Mouse (Mus musculus): ENCODE data around the gene Pjvk. TPM values are rescaled to one million over a fixed set of nuclear protein-coding genes. Genes with fewer than 3 reads are reported as not detected.
A peak's percentile ranks its signal among the peaks of the same experiment; 100 is the strongest.
"Not testable (repeated sequence)": the region's sequence is repeated elsewhere in the genome, so short reads cannot be mapped to it uniquely, and the experiment has no call there.

Pjvk gene
- total and polyA plus RNA-seq, 2 experiments from 2014 or later = 0.11 TPM; not detected in 1

DNA sequence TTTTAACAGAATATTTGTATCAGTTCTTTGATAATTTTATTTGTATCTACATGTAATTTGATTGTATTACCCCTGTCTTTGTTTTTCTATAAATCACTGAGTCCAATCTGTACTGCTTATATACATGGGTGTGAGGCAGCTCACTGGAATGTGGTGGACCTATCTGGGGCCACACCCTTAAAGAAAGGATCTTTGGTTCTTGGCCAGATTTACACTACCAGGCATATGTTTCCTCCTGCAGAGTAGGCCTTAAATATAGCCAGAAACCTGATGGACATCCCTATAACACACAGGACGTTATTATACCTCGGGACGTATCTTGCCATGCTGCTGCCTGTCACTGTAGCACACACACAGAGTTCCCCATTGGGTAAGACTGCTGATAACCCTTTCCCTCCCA lies 36.3 kb upstream of the Pjvk start:
- no peaks in the 10 kb centered on the region for H3K4me1 ChIP-seq (ENCODE audit: control insufficient read depth, insufficient read depth)
- H3K4me3 ChIP-seq (ENCODE audit: low read depth, low read length) = no peak overlapping the region
- no peaks in the 10 kb centered on the region for H3K9me3 ChIP-seq (replicated peaks; ENCODE audit: control insufficient read depth, low read length)
- WGBS = 74% methylated on average over 3 of the region's 3 CpGs
- H3K9ac ChIP-seq (replicated peaks; ENCODE audit: low read depth, low read length) = no peak overlapping the region
- H3K27ac ChIP-seq (ENCODE audit: low read depth) = no peak overlapping the region
- no peak overlapping the region for H3K4me2 ChIP-seq (ENCODE audit: low read depth, low read length)
- DNase-seq (ENCODE audit: low spot score) (no peak), ATAC-seq (ENCODE audit: insufficient read depth, low read depth) (no peak)
- no peaks in the 10 kb centered on the region for H3K36me3 ChIP-seq (replicated peaks; ENCODE audit: control insufficient read depth, insufficient read depth, low read length)
- no peaks in the 10 kb centered on the region for H3K27me3 ChIP-seq (ENCODE audit: control insufficient read depth, insufficient read depth, low read length)
- TF ChIP-seq CTCF (IDR thresholded peaks at IDR 0.05; ENCODE audit: low read depth) (no peak), EP300 (IDR thresholded peaks at IDR 0.05; ENCODE audit: low read depth) (no peak)

DNA sequence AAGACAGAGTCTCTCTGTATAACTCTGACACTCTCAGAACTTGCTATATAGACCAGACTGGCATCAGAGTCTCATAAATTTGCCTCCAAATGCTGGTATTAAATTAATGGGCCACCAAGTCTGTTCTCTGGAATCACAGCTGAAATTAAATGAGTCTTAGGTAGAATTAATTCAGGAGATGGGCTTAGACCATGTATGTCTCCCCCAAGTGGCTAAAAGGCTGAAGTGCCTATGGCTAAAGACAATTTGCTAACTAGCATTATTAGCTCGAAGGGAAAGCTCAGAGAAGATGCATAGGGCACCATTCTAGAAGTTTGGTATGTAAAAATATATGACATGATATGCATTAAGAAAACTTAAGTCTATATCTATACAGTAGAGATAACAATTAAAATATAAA lies 30.2 kb upstream of the Pjvk start:
- no peaks in the 10 kb centered on the region for H3K27me3 ChIP-seq (ENCODE audit: control insufficient read depth, insufficient read depth, low read length)
- TF ChIP-seq EP300 (IDR thresholded peaks at IDR 0.05; ENCODE audit: low read depth) (no peak), CTCF (IDR thresholded peaks at IDR 0.05; ENCODE audit: low read depth) (peak; percentile 79)
- 30% methylated on average over 1 of the region's 1 CpGs for WGBS
- H3K4me3 ChIP-seq (ENCODE audit: low read depth, low read length) = no peak overlapping the region
- no peaks in the 10 kb centered on the region for H3K9me3 ChIP-seq (replicated peaks; ENCODE audit: control insufficient read depth, low read length)
- H3K4me2 ChIP-seq (ENCODE audit: low read depth, low read length) = no peak overlapping the region
- H3K9ac ChIP-seq (replicated peaks; ENCODE audit: low read depth, low read length) = no peak overlapping the region
- no peaks in the 10 kb centered on the region for H3K36me3 ChIP-seq (replicated peaks; ENCODE audit: control insufficient read depth, insufficient read depth, low read length)
- no peaks in the 10 kb centered on the region for H3K4me1 ChIP-seq (ENCODE audit: control insufficient read depth, insufficient read depth)
- DNase-seq (ENCODE audit: low spot score) (peak; percentile 62), ATAC-seq (ENCODE audit: insufficient read depth, low read depth) (no peak)
- no peak overlapping the region for H3K27ac ChIP-seq (ENCODE audit: low read depth)

DNA sequence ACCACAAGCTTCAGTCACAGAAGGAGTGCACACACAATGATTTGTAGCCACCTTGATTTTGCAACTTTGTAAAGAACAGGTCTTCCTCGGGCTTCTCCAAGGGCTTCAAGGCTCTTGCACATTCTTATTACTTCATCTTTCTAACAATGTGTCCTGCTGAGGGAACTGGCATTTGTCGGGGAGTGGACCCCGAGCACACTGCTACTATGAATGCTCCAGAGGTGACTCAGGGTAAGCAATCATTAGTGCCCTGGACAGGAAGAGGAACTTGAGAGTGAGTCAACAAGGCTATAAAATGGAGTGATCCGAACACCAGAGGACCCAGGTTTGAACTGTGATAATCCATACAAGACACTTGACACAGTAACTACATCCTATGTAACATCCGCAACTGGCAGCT lies 28.1 kb upstream of the Pjvk start:
- no peak overlapping the region for H3K27ac ChIP-seq (ENCODE audit: low read depth)
- H3K4me1 ChIP-seq (ENCODE audit: control insufficient read depth, insufficient read depth) = no peaks in the 10 kb centered on the region
- no peak overlapping the region for H3K4me3 ChIP-seq (ENCODE audit: low read depth, low read length)
- no peaks in the 10 kb centered on the region for H3K27me3 ChIP-seq (ENCODE audit: control insufficient read depth, insufficient read depth, low read length)
- H3K4me2 ChIP-seq (ENCODE audit: low read depth, low read length) = no peak overlapping the region
- no peaks in the 10 kb centered on the region for H3K9me3 ChIP-seq (replicated peaks; ENCODE audit: control insufficient read depth, low read length)
- H3K9ac ChIP-seq (replicated peaks; ENCODE audit: low read depth, low read length) = no peak overlapping the region
- TF ChIP-seq CTCF (IDR thresholded peaks at IDR 0.05; ENCODE audit: low read depth) = no peak
- TF ChIP-seq EP300 (IDR thresholded peaks at IDR 0.05; ENCODE audit: low read depth) = no peak
- peaks cover 10% of the 10 kb centered on the region; the same call in 1 of the 2 replicates for H3K36me3 ChIP-seq (replicated peaks; ENCODE audit: control insufficient read depth, insufficient read depth, low read length)
- DNase-seq (ENCODE audit: low spot score) (no peak), ATAC-seq (ENCODE audit: insufficient read depth, low read depth) (no peak)
- WGBS = 77% methylated on average over 5 of the region's 5 CpGs

DNA sequence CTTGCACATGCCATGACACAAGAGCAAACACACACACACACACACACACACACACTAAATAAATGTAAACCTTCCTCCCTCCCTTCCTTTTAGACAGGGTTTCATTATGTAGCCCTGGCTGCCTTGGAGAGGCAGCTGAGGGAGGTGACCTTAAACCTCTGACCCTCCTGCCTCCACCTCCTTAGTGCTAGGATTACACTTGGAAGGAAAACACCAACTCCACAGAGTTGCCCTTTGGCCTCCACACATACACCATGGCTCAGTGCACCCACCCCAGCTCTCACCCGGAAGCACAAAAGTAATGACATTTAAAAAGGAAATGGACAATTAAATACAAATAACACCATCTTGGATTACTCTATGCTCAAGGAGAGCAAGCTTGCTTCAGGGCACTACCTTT lies 26.6 kb upstream of the Pjvk start:
- no peak overlapping the region for H3K4me2 ChIP-seq (ENCODE audit: low read depth, low read length)
- no peak for TF ChIP-seq EP300 (IDR thresholded peaks at IDR 0.05; ENCODE audit: low read depth)
- TF ChIP-seq CTCF (IDR thresholded peaks at IDR 0.05; ENCODE audit: low read depth) = no peak
- H3K27ac ChIP-seq (ENCODE audit: low read depth) = no peak overlapping the region
- H3K9me3 ChIP-seq (replicated peaks; ENCODE audit: control insufficient read depth, low read length) = peaks cover 6% of the 10 kb centered on the region; the same call in 1 of the 2 replicates
- H3K4me3 ChIP-seq (ENCODE audit: low read depth, low read length) = no peak overlapping the region
- H3K9ac ChIP-seq (replicated peaks; ENCODE audit: low read depth, low read length) = no peak overlapping the region
- H3K4me1 ChIP-seq (ENCODE audit: control insufficient read depth, insufficient read depth) = no peaks in the 10 kb centered on the region
- DNase-seq (ENCODE audit: low spot score) (no peak), ATAC-seq (ENCODE audit: insufficient read depth, low read depth) (no peak)
- no peaks in the 10 kb centered on the region for H3K27me3 ChIP-seq (ENCODE audit: control insufficient read depth, insufficient read depth, low read length)
- WGBS = 85% methylated on average over 1 of the region's 1 CpGs
- H3K36me3 ChIP-seq (replicated peaks; ENCODE audit: control insufficient read depth, insufficient read depth, low read length) = peaks cover 23% of the 10 kb centered on the region

DNA sequence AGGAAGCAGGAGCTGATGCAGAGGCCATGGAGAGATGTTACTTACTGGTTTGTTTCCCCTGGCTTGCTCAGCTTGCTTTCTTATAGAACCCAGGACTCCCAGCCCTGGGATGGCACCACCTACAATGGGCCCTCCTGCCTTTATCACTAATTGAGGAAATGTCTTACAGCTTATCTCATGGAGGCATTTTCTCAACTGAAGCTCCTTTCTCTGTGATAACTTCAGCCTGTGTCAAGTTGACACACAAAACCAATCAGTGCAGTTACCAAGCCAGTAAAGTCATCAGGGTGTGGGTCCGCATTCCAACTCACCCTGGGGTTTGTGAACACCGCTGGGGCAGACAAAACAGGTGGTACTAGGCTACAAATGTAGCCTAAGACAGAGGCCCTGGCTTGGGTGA lies 26.0 kb upstream of the Pjvk start:
- H3K4me2 ChIP-seq (ENCODE audit: low read depth, low read length); H3K4me3 ChIP-seq (ENCODE audit: low read depth, low read length); H3K9ac ChIP-seq (replicated peaks; ENCODE audit: low read depth, low read length); H3K4me1 ChIP-seq (ENCODE audit: control insufficient read depth, insufficient read depth); ATAC-seq (ENCODE audit: insufficient read depth, low read depth); H3K27me3 ChIP-seq (ENCODE audit: control insufficient read depth, insufficient read depth, low read length); DNase-seq (ENCODE audit: low spot score); H3K27ac ChIP-seq (ENCODE audit: low read depth): not testable (repeated sequence)
- peaks cover 11% of the 10 kb centered on the region; the same call in 1 of the 2 replicates for H3K9me3 ChIP-seq (replicated peaks; ENCODE audit: control insufficient read depth, low read length)
- peaks cover 29% of the 10 kb centered on the region for H3K36me3 ChIP-seq (replicated peaks; ENCODE audit: control insufficient read depth, insufficient read depth, low read length)
- 82% methylated on average over 2 of the region's 2 CpGs for WGBS

DNA sequence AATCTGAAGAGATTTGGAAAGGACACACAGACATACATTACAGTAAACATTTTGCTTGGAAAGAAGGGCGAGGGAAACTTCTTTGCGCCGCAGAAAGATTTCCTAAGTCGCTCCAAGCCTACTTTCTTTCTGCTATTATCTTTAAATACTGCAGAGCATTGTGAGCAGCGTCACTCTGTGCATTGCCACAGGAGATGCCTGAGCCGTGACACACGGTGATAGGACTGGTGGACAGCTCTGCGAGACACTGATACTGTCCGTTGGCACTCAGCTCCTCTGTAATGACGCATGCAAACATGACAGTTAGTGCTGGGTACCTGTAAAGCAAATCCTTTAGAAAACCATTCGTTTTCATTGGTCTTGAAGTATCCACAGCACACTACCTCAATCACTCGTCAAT lies 18.0 kb upstream of the Pjvk start:
- H3K4me3 ChIP-seq (ENCODE audit: low read depth, low read length) = no peak overlapping the region

More for the DNA sequence above, 18.0 kb upstream of the Pjvk start:
- no peaks in the 10 kb centered on the region for H3K27me3 ChIP-seq (ENCODE audit: control insufficient read depth, insufficient read depth, low read length)
- no peaks in the 10 kb centered on the region for H3K4me1 ChIP-seq (ENCODE audit: control insufficient read depth, insufficient read depth)
- peaks cover 72% of the 10 kb centered on the region for H3K36me3 ChIP-seq (replicated peaks; ENCODE audit: control insufficient read depth, insufficient read depth, low read length)
- 70% methylated on average over 12 of the region's 12 CpGs for WGBS
- DNase-seq (ENCODE audit: low spot score) (no peak), ATAC-seq (ENCODE audit: insufficient read depth, low read depth) (no peak)
- TF ChIP-seq CTCF (IDR thresholded peaks at IDR 0.05; ENCODE audit: low read depth) (no peak), EP300 (IDR thresholded peaks at IDR 0.05; ENCODE audit: low read depth) (no peak)
- no peak overlapping the region for H3K27ac ChIP-seq (ENCODE audit: low read depth)
- no peak overlapping the region for H3K4me2 ChIP-seq (ENCODE audit: low read depth, low read length)
- H3K9me3 ChIP-seq (replicated peaks; ENCODE audit: control insufficient read depth, low read length) = peaks cover 11% of the 10 kb centered on the region; the same call in 1 of the 2 replicates
- H3K9ac ChIP-seq (replicated peaks; ENCODE audit: low read depth, low read length) = no peak overlapping the region
